Mouse (Mus musculus) lung, postnatal 14 days (tissue): ENCODE measurements around the gene Zfp777.
A peak's percentile ranks its signal among the peaks of the same experiment; 100 is the strongest.

ENCODE experiments used
- DNase-seq: peaks from one replicate; pipeline ENCODE4 v3.0.0; 2021

Zfp777 gene

GRCm38 (mm10) chr6:48048426-48049272 is at the start of gene Zfp777:
Zfp777 (minus strand) TSS chr6:48048911.
- DNase-seq = peak; percentile 86

- no peak for DNase-seq
Measured at GRCm38 (mm10) chr6:48086957-48087715, 38.4 kb upstream of the Zfp777 start.

GRCm38 (mm10) chr6:48086471-48086878 is 37.8 kb upstream of the Zfp777 start, which contains the start of gene Zfp746:
Zfp746 (minus strand) TSS chr6:48086593.
- peak; percentile 95 for DNase-seq

- DNase-seq = peak; percentile 71
Measured at GRCm38 (mm10) chr6:48085521-48086404, 37.1 kb upstream of the Zfp777 start.

- DNase-seq = no peak
Measured at GRCm38 (mm10) chr6:48083733-48084191, 35.1 kb upstream of the Zfp777 start.

DNA sequence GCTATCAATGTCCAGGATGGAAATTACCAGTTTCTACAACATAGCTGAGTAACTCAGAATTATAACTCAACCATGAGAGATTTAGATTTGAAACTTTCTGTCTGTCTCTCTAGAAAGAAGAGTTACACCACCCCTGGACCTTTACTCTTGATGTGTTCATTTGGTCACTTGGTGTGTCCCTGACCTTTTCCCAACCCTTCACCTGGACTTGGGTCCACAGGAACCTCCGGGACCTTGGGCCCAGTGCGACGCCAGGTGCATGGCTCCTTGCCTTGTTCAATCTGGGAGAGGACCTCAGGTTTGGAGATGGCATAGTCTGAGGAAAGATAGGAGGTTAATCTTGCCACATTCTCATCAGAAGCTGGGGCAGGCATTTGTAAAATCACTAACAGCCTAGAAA is 33.2 kb upstream of the Zfp777 start:
- DNase-seq = no peak

GRCm38 (mm10) chr6:48081021-48081420 is 32.3 kb upstream of the Zfp777 start:
- no peak for DNase-seq

DNA sequence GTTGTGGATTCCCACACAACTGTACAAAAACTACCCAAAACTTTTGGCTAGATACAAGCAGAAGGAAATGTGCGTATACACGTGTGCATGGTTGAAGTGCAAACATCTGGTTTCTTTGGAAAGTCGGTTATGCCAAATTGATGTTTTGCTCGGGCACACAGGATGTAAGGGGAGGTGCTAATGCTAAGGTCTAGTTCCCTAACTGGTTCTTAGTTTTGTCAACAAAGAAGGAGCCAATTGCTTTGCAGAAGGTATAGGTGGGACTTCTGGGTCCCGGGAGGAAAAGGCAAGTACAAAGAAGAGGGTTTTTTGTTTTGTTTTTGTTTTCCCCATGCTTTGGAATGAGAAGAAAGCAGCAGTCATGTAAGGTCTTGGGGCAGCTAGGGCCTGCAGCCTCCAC is 24.6 kb upstream of the Zfp777 start:
- DNase-seq = no peak

DNA sequence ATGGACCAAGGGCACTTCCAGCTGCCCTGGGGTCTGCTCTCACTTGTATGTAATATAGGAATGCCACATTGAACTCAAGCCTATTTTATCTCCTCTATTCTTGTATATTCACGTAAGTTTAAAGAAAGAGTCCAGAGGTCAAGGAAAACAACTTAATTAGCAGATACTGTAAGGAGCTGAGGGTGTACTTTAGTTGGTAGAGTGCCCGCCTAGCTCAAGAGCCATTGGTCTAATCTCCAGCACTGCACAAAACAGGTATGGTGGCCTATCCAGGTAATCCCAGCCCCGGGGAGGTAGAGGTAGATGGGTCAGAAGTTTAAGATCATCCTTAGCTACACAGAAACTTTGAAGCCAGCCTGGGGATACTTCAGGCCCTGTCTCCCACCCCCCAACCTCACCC is 18.8 kb upstream of the Zfp777 start:
- DNase-seq = no peak

GRCm38 (mm10) chr6:48065587-48066075 is 16.9 kb upstream of the Zfp777 start:
- DNase-seq = no peak

DNA sequence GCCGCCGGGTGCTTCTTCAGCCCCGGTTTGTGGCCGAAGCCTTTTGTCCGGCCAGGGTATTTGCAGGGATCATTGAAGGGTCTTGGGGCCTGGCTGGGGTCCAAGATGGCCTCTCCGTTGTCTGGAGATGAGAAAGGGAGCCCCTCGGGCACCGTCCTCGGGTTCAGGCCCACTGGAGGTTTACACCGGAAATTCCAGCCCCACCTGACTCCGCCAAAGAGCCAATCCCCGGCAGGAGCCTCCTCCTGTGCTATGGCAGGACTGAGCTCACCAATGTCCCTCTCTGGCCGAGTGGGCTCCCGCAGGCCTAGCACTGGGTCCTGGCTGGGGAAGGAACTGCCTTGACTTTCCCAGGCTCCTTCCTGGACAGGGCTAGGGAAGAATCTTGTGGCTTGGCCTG is 15.7 kb upstream of the Zfp777 start:
- DNase-seq = no peak

- no peak for DNase-seq
Measured at GRCm38 (mm10) chr6:48063940-48064339, 15.2 kb upstream of the Zfp777 start.

DNA sequence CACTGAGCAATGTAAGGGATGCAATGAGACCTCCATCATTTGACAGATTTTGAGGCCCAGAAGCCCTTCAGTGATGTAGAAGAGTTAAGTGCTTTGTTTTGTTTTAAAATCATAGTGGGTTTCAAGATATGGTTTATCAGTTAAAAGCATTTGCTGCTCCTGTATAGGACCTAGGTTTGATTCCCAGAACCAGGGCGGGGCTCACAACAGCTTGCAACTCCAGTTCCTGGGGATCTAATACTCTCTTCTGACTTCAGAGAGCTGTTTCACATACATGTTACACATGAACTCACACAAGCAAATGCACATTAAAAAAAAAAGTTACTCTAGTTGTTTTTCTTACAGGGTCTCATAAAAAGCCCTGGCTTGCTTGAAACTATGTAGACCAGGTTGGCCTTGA is 12.2 kb upstream of the Zfp777 start:
- DNase-seq = no peak

GRCm38 (mm10) chr6:48060421-48060820 is 11.7 kb upstream of the Zfp777 start:
- no peak for DNase-seq

DNA sequence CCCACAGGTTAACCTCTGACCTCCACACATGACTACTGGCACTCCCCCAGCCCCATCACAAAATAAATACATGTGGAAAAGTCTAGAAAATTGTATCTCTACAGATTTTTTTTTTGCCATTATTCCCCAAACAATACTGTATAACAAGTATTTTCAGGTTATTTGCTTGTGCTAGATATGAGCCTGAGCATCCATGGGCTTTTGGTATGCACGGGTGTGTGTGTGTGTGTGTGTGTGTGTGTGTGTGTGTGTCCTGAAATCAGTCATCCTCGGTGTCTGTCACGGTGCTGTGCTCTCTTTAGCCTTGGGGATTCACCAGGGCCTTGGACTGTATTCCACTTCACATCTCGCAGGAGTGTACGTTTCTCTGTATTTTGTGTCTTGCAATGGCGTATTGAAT is 3.4 kb upstream of the Zfp777 start:
- no peak for DNase-seq

DNA sequence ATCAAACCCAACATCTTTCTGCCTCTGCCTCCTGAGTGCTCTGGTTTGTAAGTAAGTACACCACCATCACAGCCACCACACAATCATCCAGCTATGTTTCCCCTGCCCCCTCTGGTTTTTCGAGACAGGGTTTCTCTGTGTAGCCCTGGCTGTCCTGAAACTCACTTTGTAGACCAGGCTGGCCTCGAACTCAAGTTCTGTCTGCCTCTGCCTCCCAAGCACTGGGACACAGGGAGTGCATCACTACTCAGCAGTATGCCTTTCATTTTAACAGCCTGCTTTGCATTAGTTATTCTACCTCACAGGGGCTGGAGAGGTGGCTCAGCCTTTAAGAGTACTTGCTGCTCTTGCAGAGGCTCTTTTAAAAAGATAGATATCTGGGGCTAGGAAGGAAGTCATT is 3.0 kb upstream of the Zfp777 start:
- DNase-seq = no peak

- no peak for DNase-seq
Measured at GRCm38 (mm10) chr6:48049273-48050065, 758 bp upstream of the Zfp777 start.

DNA sequence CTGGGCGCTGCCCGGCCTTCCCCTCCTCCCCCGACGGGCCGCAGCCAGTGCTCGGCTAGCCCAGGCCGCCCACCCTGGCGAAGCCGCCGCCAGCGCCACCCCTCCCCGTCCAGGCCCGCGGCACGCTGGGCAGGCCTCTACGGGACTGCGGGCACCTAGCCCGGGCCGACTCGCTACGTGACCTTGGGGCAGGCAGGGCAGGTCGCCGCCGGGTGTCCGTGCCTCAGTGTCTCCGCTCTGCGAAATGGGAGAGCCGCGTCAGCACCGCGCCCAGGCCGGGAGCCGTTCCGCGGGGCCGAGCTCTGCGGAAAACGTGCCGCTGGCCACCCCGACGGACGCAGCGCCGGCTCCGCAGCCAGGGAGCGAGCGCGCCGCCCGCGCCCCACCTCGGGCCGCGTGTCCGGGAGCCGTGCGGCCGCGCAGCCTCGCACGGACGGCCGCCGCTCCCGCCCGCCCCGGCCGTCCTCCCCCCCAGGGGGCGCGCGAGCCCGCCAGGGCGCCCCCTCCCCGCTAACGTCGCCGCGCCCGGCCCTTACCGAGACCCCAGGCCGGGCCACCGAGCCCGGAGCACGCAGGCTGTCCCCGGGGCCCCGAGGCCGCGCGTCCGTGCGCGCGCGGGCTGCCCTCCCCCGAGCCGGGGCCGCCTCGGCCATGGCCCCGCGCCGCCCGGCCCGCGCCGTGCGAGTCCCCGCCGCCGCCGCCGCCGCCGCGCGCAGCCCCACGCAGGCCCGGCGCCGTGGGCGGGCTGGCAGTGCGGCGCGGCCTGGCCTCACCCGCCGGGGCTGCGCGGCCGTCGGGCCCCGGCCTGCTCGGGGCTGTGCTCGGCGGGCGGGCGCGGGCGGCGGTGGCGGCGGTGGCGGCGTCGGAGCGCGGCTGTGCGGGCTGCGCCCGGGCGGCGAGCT is 1.0 kb downstream of the Zfp777 start:
- peak; percentile 20 for DNase-seq

DNA sequence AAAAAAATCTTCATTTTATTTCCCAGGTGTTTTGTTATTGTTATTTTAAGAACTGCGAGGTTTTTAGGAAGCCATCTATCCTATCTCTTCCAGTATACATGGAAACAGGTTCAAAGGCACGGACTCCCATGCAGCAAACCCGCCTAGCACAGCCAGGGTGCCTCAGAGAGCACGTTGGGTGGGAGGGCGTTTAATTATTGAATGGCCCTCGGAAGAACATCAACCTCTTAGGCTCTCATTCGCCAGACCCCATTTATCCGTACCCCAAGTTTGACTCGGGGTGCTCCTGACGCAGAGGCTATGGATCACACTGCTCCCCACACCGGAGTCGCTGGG is 1.6 kb downstream of the Zfp777 start:
- DNase-seq = no peak

DNA sequence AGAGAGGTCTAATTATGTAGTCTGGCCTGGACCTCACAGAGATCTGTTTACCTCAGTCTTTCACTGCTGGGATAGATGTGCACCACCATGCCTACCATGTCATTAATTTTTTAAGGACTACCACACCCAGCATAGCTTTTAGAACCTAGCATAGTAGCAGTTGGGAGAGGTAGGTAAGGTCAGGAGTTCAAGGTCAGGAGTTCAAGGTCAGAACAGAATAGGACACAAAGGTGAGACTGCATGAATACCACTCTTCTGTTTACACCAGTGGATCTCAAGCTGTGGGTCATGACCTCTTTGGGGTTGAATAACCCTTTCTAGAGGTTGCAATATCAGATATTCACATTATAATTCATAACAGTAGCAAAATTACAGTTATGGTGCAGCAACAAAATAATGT is 16.1 kb downstream of the Zfp777 start:
- no peak for DNase-seq
